8 mouse cellular contexts compared by ENCODE assay signal in genomic region chr10:69320667-69321518, GRCm38 (mm10). TPM values are rescaled to one million over a fixed set of nuclear protein-coding genes. Genes with fewer than 3 reads are reported as not detected.
DNase-seq lines count a peak whose midpoint lies in the region; ATAC-seq lines count a peak whose summit lies in the region.

No protein-coding gene starts in this region.

- peak; percentile 60 for DNase-seq in adrenal gland, adult 8-10 months
- DNase-seq in embryo, embryonic 11 days: peak; percentile 92
- peak; percentile 68 for DNase-seq in gastrocnemius, postnatal 25 days
- peak; percentile 59 to 71 for DNase-seq in left cerebral cortex, postnatal 36 days (ENCODE audit: low spot score in 2 of 2)
- DNase-seq in midbrain, embryonic 10.5 days (ENCODE audit: low spot score): peak; percentile 78
- DNase-seq in skeletal muscle tissue, adult 2 months (ENCODE audit: low read depth, low spot score): peak; percentile 86

- H3K9ac ChIP-seq in intestine, embryonic 16.5 days (ENCODE audit: low read depth, low read length): no peak overlapping the region

- 41% methylated on average over 21 of the region's 21 CpGs for WGBS in intestine, embryonic 16.5 days
- 47% methylated on average over 21 of the region's 21 CpGs for WGBS in midbrain, embryonic 10.5 days

- H3K27me3 ChIP-seq in intestine, embryonic 16.5 days (replicated peaks; ENCODE audit: control insufficient read depth, insufficient read depth, low read length): no peaks in the 10 kb centered on the region
- no peaks in the 10 kb centered on the region for H3K27me3 ChIP-seq in midbrain, embryonic 10.5 days (ENCODE audit: low read depth, poor library complexity, severe bottlenecking)

- ATAC-seq in intestine, embryonic 16.5 days: peak; percentile 96
- ATAC-seq in monocyte, adult 5-6 weeks (replicated peaks; ENCODE audit: insufficient number of reproducible peaks, low FRiP score, low TSS enrichment, poor library complexity, severe bottlenecking): no peak

- peaks cover 7% of the 10 kb centered on the region; the same call in 1 of the 2 replicates for H3K4me1 ChIP-seq in intestine, embryonic 16.5 days (ENCODE audit: control insufficient read depth, insufficient read depth, low read length)
- H3K4me1 ChIP-seq in midbrain, embryonic 10.5 days: no peaks in the 10 kb centered on the region

- no peaks in the 10 kb centered on the region for H3K36me3 ChIP-seq in intestine, embryonic 16.5 days (ENCODE audit: control insufficient read depth, insufficient read depth, low read length)
- H3K36me3 ChIP-seq in midbrain, embryonic 10.5 days: no peaks in the 10 kb centered on the region

- intact Hi-C loops in left cerebral cortex, postnatal 36 days (cut with DNase I): loop anchor here (5.0 kb wide), 2 partner anchors 134 to 414 kb away; no protein-coding TSS in a partner anchor

- peak overlapping the region; percentile 57; the same call in 1 of the 2 replicates for H3K27ac ChIP-seq in intestine, embryonic 16.5 days (ENCODE audit: low read length)
- no peak overlapping the region for H3K27ac ChIP-seq in midbrain, embryonic 10.5 days (replicated peaks)

- peak overlapping the region; percentile 62 for H3K4me2 ChIP-seq in intestine, embryonic 16.5 days (ENCODE audit: low read depth, low read length)

- H3K9me3 ChIP-seq in intestine, embryonic 16.5 days (ENCODE audit: control insufficient read depth, low read length): no peaks in the 10 kb centered on the region
- no peaks in the 10 kb centered on the region; the same call in 1 of the 2 replicates for H3K9me3 ChIP-seq in midbrain, embryonic 10.5 days (replicated peaks)

- peak overlapping the region; percentile 45 for H3K4me3 ChIP-seq in intestine, embryonic 16.5 days (ENCODE audit: low read length)
- no peak overlapping the region for H3K4me3 ChIP-seq in midbrain, embryonic 10.5 days

RNA-seq across cellular contexts. Expression of gene Cdk1, which starts 31.8 kb away (rescaled TPM):
- total RNA-seq in adrenal gland, adult 8-10 months (2022): 1 to 10 TPM; 1.9 to 7.7 (median 2.8) TPM
- 1 to 10 TPM; 2.0 to 2.3 TPM for total RNA-seq in gastrocnemius, postnatal 25 days (2021)
- 339 and 377 TPM in 2 replicates for polyA plus RNA-seq in intestine, embryonic 16.5 days (2015; fragmentation: Nextera tagmentation; extraction: Ambion mirVana)
- total RNA-seq in left cerebral cortex, postnatal 36 days (2021): 1 to 10 TPM in 1 of 2 experiments, under 1 TPM in 1; 0.68 to 1.6 TPM
- polyA plus RNA-seq in midbrain, embryonic 10.5 days (2016; fragmentation: Nextera tagmentation; extraction: Ambion mirVana): 440 and 527 TPM in 2 replicates
- total RNA-seq in monocyte, adult 5-6 weeks (2017): 4.1 to 6.8 TPM (median 6.3 TPM) in 3 replicates
